Mouse (Mus musculus): ENCODE data around the gene Lamp1.

Gene Lamp1

GRCm38 (mm10) chr8:13164361-13164760 lies 5.4 kb downstream of the Lamp1 start:
- no peak for DNase-seq

DNA sequence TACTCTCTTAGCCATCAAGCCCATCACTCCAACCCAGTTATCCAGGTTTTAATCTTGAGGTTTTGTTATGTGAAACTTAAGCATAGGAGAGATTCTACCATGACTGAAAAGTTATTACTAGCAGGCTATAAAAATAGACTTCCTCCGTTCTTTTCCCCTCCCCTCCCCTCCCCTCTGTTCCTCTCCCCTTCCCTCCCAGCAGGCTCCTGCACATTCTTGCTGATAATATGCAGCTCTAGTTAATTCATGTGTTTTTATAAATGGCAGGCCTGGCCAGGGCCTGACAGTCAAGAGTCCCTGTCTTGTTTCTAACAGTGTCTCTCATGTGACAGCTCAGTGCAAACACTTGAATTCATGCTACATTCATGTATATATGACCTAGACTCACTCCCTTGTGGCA lies 11.5 kb downstream of the Lamp1 start:
- no peak for DNase-seq

DNA sequence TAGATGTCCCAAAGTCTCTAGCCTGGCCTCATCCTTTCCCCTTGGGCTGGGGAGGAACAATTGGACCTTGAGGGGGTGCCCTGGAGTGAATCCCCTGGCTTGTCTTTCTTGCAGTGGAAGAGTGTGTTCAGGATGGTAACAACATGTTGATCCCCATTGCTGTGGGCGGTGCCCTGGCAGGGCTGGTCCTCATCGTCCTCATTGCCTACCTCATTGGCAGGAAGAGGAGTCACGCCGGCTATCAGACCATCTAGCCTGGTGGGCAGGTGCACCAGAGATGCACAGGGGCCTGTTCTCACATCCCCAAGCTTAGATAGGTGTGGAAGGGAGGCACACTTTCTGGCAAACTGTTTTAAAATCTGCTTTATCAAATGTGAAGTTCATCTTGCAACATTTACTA lies 15.3 kb downstream of the Lamp1 start:
- peak in 1 of 2 experiments; percentile 43 for DNase-seq

DNA sequence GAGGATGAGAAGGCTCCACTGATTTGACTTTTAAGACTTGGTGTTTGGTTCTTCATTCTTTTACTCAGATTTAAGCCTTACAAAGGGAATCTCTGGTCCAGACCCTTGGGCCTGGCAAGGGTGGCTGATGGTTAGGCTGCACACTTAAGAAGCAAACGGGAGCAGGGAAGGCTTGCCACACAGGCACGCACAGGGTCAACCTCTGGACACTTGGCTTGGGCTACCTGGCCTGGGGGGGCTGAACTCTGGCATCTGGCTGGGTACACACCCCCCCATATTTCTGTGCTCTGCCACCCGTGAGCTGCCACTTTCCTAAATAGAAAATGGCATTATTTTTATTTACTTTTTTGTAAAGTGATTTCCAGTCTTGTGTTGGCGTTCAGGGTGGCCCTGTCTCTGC lies 15.8 kb downstream of the Lamp1 start:
- DNase-seq: peak; percentile 62 to 72

DNA sequence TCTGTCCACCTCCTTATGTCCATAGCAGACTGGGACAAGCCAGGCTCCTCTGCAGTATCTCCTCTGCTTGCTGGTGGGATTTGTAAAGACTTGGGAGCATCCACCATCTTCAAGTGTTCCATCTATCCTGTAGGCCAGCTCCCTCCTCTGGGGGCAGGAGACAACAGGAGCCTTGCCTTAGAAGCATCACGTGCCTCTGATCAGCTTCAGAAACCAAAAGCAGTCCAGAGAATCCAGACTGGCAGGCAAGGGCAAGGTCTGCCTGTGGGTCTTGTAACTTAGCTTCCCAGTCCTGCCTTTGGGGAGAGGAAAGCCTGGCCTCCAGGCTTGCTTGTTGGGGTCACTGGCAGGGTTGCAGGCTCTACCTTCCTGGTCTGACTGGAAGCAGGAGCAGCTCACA lies 16.7 kb downstream of the Lamp1 start:
- peak; percentile 42 to 49 for DNase-seq

DNA sequence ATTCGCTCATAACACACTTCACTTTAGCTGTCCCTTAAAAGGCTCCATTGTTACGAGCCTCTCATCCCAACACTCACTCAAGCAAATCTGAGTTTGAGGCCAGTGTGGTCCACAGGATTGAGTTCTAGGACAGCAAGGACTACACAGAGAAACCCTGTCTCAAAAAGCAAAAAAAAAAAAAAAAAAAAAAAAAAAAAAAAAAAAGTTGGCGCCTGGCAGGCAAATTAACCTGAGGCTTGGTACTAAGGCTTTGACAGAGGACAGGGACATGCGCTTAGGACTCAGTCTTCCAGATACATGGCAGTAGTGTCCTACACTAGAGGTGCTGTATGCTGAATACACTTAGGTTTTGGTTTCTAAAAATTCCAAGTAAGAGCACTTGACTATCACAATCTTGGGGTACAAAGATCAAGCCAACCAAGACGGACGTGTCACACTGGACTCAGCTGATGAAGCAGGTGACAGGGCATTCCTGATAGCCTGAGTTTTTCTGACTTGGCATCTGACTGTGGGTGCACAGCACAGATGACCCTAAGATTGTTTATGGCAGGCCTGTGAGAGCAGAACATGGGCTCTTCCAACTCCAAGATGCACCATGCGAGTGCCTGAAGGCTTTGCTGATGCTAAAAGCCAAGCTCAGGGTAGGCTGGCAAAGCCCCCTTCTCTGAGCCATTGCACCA lies 18.4 kb downstream of the Lamp1 start:
- DNase-seq: no peak

- DNase-seq: no peak
Measured at GRCm38 (mm10) chr8:13178137-13178536, 19.2 kb downstream of the Lamp1 start.

DNA sequence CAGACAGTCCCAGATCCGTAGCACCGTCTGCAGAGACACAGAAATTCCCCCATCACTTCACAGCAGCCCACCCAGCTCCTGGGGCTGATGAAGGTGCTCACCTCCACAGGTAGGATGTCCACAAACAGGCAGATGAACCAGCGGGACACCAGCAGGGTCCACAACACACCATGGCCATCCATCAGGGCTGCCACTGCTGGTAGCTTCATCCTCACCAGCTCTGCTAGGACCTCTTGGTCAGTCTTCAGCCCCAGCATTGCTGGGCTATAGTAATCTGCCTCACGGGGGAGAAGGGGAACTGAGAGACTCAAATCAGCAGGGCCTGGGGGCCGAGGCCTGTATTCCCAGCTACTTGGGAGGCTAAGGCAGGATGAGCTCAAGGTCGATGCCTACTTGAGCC lies 20.5 kb downstream of the Lamp1 start:
- no peak for DNase-seq

- DNase-seq: no peak
Measured at GRCm38 (mm10) chr8:13179948-13180347, 21.0 kb downstream of the Lamp1 start.

DNA sequence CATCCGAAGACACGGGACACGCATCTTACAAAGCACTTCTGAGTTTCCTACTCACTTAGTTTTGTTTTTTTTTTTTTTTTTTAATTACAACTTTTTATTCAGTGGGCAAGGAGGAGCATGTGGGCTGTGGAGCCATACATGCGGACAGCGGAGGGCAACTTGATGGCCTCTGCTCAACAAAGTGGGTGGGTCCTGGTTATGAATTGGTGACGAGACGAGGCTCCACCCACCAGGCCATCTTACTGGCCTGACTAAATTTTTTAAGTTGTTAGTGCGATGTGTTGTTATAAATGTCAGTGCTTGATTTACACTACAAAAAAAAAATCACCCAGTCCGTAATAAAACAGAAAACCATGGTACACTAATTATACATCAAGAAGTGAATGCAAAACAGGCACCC lies 21.4 kb downstream of the Lamp1 start:
- peak in 1 of 2 experiments; percentile 65 for DNase-seq

- DNase-seq: no peak
Measured at GRCm38 (mm10) chr8:13180911-13181690, 22.1 kb downstream of the Lamp1 start.

DNA sequence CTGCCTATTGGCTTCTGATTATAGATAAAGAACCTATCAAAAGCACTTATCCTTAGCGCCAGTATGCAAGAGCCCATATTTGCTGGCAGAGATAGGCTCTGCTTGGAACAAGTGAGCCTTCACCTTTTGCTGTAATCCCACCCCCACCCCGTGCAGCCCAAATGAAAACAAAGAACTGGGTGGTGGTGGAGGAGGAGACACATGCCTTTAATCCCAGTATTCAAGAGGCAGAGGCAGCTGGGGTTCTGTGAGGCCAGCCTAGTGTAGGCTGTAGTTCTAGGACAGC lies 22.7 kb downstream of the Lamp1 start:
- no peak for DNase-seq

- no peak for DNase-seq
Measured at GRCm38 (mm10) chr8:13186819-13187218, 27.9 kb downstream of the Lamp1 start.

DNA sequence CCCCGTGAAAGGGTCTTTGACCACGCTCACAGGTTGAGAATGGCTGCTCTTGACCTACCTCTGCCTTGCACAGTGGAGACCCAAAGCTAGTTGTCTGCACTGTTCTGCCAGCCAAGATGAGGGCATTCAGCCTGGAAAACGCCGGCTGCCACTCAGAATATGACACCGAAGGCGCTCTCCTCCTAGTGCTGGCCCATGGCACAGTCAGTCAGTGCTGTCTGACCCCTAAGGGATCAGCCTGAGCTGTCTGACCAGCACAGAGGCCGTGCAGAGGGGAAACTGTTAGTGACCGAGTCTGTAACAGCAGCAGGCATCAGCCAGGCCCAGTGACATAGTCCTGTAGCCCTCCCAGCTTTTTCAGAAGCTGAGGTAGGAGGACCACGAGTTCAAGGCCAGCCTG lies 28.3 kb downstream of the Lamp1 start:
- no peak for DNase-seq

GRCm38 (mm10) chr8:13187638-13188037 lies 28.7 kb downstream of the Lamp1 start:
- DNase-seq: peak in 1 of 2 experiments; percentile 50

GRCm38 (mm10) chr8:13188052-13188555 lies 29.1 kb downstream of the Lamp1 start:
- no peak for DNase-seq

GRCm38 (mm10) chr8:13188857-13189256 lies 29.9 kb downstream of the Lamp1 start:
- DNase-seq: no peak

DNA sequence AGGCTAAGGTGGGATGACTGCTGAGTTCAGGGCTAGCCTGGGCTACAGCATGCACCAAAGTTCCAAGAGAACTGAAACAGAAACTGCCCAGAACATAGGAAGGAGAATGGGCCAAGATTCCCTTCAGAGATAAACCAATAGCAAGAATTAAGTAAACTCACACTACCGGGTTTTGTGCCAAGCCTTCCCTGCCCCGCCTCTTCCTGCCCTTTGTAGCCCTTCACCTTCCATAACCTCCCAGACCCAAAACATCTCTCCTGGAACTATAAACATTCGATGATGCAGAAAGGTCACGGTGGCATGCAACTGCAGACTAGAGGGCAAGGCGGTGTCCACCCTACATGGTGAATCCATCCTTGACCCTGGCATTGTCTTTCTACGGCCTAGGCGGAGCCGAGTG lies 31.3 kb downstream of the Lamp1 start:
- no peak for DNase-seq

DNA sequence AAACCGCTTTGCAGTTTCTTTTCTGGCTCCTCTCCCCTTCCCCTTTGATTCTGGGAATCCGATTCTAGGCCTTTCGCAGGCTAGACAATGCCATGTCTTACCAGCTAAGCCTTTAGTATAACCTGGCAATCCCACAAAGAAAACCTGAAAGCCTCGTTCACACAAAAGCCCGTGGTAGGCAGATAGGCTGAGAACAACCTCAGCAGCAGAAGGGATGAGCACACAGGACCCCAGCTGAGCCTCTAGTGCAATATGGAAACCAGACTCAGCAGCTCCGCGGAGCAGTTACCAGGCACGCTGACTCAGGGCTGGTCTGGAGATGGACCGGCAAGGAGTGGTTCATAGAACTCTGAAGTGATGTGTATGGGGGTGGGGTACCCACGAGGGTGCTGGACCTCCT lies 35.9 kb downstream of the Lamp1 start:
- DNase-seq: peak in 1 of 2 experiments; percentile 33

DNA sequence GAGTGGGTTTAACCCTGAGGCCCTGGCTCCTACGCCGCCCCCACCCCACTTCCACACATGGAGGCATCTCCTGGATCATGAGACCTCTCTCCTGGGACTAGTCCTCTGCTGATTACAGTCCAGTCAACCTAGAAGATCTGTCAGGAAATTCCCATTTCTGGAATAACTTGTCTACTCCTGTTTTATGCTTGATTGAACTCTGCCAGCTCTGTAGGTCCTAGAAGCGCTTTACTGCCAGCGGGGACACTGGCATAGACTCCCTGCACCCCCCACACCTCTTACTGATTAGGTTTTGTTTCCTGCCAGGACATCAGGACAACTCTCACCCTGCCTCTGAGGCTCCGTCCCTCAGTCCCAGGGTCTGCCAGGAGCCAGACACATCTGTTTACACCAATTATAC lies 38.5 kb downstream of the Lamp1 start:
- DNase-seq: peak; percentile 33 to 48

- DNase-seq: peak; percentile 64 to 77
Measured at GRCm38 (mm10) chr8:13199385-13200061, 40.6 kb downstream of the Lamp1 start.

- DNase-seq: peak; percentile 78 to 85
Measured at GRCm38 (mm10) chr8:13200301-13201012, 41.5 kb downstream of the Lamp1 start, which contains the start of gene Grtp1. Gene Grtp1 (minus strand): TSS chr8:13200620.

GRCm38 (mm10) chr8:13201013-13201334 lies 42.0 kb downstream of the Lamp1 start:
- DNase-seq: no peak

All from kidney, postnatal 36 days (tissue).